Mouse (Mus musculus) embryonic facial prominence, embryonic 12.5 days (tissue): ENCODE data around the gene Ptk7. TPM values are rescaled to one million over a fixed set of nuclear protein-coding genes. Genes with fewer than 3 reads are reported as not detected.
A peak's percentile ranks its signal among the peaks of the same experiment; 100 is the strongest.

Experiments
- ATAC-seq: fragments of 200-750 bp; cut with Nextera tagmentation; 2 replicates; pipeline ENCODE4 v1.8.0; 2017; ENCODE audit not compliant: insufficient number of reproducible peaks, insufficient read depth, low FRiP score, low TSS enrichment
- H3K27ac ChIP-seq: fragments of 300-500 bp; sonication (generic); 2 replicates; pipeline ENCODE4 v1.5.1; 2016; ENCODE audit warnings: mild to moderate bottlenecking
- H3K27me3 ChIP-seq: fragments of 300-500 bp; sonication (generic); 2 replicates; pipeline ENCODE4 v1.6.1; 2016; ENCODE audit warnings: mild to moderate bottlenecking, moderate library complexity
- H3K36me3 ChIP-seq: fragments of 300-500 bp; sonication (generic); 2 replicates; pipeline ENCODE4 v1.6.1; 2016; ENCODE audit warnings: mild to moderate bottlenecking
- H3K4me1 ChIP-seq: fragments of 300-500 bp; sonication (generic); 2 replicates; pipeline ENCODE4 v1.6.1; 2016
- H3K4me2 ChIP-seq: fragments of 300-500 bp; sonication (generic); replicated peaks from 2 replicates; pipeline ENCODE4 v1.6.1; 2016; ENCODE audit warnings: mild to moderate bottlenecking, moderate library complexity
- H3K4me3 ChIP-seq: fragments of 300-500 bp; sonication (generic); 2 replicates; pipeline ENCODE4 v1.5.1; 2016; ENCODE audit warnings: mild to moderate bottlenecking
- H3K9ac ChIP-seq: fragments of 300-500 bp; sonication (generic); 2 replicates; pipeline ENCODE4 v1.6.1; 2016; ENCODE audit warnings: mild to moderate bottlenecking, moderate library complexity
- H3K9me3 ChIP-seq: fragments of 300-500 bp; sonication (generic); 2 replicates; pipeline ENCODE4 v1.6.1; 2016; ENCODE audit warnings: mild to moderate bottlenecking, moderate library complexity
- WGBS: fragments of 180-500 bp; shearing (Covaris S2); methylation state at CpG from one replicate; pipeline ENCODE4 v1.1.7; 2016; 5-methylcytosine and 5-hydroxymethylcytosine counted together
- polyA plus RNA-seq: library from polyadenylated mRNA; unstranded; fragments of >200 nt; fragmentation: Nextera tagmentation; extraction: Ambion mirVana; gene quantifications from 2 replicates; pipeline ENCODE4 v1.2.1, GENCODE M21; 2016

Ptk7 gene
- polyA plus RNA-seq, 1 experiment from 2014 or later: 134 TPM

GRCm38 (mm10) chr17:46651755-46652547 lies 22.6 kb upstream of the Ptk7 start:
- 73% methylated on average over 20 of the region's 20 CpGs for WGBS
- no peaks in the 10 kb centered on the region for H3K9me3 ChIP-seq
- H3K4me2 ChIP-seq: peak overlapping the region; percentile 85
- peak overlapping the region; percentile 78 for H3K4me3 ChIP-seq
- peak overlapping the region; percentile 88 for H3K9ac ChIP-seq
- ATAC-seq: no peak
- H3K27me3 ChIP-seq: no peaks in the 10 kb centered on the region
- peaks cover 29% of the 10 kb centered on the region for H3K4me1 ChIP-seq
- no peak overlapping the region for H3K27ac ChIP-seq
- H3K36me3 ChIP-seq: peaks cover 57% of the 10 kb centered on the region

GRCm38 (mm10) chr17:46651292-46651691 lies 22.0 kb upstream of the Ptk7 start:
- H3K27ac ChIP-seq: peak overlapping the region; percentile 96
- H3K4me3 ChIP-seq: peak overlapping the region; percentile 78
- WGBS: 74% methylated on average over 17 of the region's 17 CpGs
- no peak for ATAC-seq
- peaks cover 33% of the 10 kb centered on the region for H3K4me1 ChIP-seq
- no peaks in the 10 kb centered on the region for H3K9me3 ChIP-seq
- peak overlapping the region; percentile 88 for H3K9ac ChIP-seq
- no peaks in the 10 kb centered on the region for H3K27me3 ChIP-seq
- H3K36me3 ChIP-seq: peaks cover 51% of the 10 kb centered on the region
- H3K4me2 ChIP-seq: peak overlapping the region; percentile 85

- H3K4me3 ChIP-seq: peak within 1 kb of the TSS; percentile 78
- H3K27ac ChIP-seq: peak within 1 kb of the TSS; percentile 96
- H3K4me1 ChIP-seq: peaks cover 33% of the 10 kb centered on the region
- under 1% methylated on average over 57 of the region's 58 CpGs for WGBS
- H3K9me3 ChIP-seq: no peaks in the 10 kb centered on the region
- peak within 1 kb of the TSS; percentile 88 for H3K9ac ChIP-seq
- peak within 1 kb of the TSS; percentile 85 for H3K4me2 ChIP-seq
- H3K36me3 ChIP-seq: peaks cover 42% of the 10 kb centered on the region
- no peaks in the 10 kb centered on the region for H3K27me3 ChIP-seq
- ATAC-seq: peak; percentile 94
These were observed 21.1 kb upstream of the Ptk7 start, which contains the start of gene Cul7 for GRCm38 (mm10) chr17:46650232-46651031. Cul7 (plus strand) TSS chr17:46650337.

GRCm38 (mm10) chr17:46649811-46650210 lies 20.5 kb upstream of the Ptk7 start:
- H3K4me3 ChIP-seq: peak overlapping the region; percentile 78
- peak overlapping the region; percentile 88 for H3K9ac ChIP-seq
- H3K4me2 ChIP-seq: peak overlapping the region; percentile 85
- peak overlapping the region; percentile 96 for H3K27ac ChIP-seq
- 29% methylated on average over 15 of the region's 15 CpGs for WGBS
- H3K4me1 ChIP-seq: peaks cover 37% of the 10 kb centered on the region
- H3K27me3 ChIP-seq: no peaks in the 10 kb centered on the region
- ATAC-seq: no peak
- no peaks in the 10 kb centered on the region for H3K9me3 ChIP-seq
- H3K36me3 ChIP-seq: peaks cover 38% of the 10 kb centered on the region

GRCm38 (mm10) chr17:46648436-46648835 lies 19.1 kb upstream of the Ptk7 start:
- Histone ChIP-seq H3K27ac (no peak overlapping the region), H3K4me2 (no peak overlapping the region), H3K4me3 (no peak overlapping the region), H3K9ac (no peak overlapping the region), H3K9me3 (no peaks in the 10 kb centered on the region), H3K36me3 (peaks cover 26% of the 10 kb centered on the region), H3K27me3 (no peaks in the 10 kb centered on the region), H3K4me1 (peaks cover 45% of the 10 kb centered on the region)
- WGBS: 92% methylated on average over 9 of the region's 9 CpGs
- no peak for ATAC-seq

- H3K4me2 ChIP-seq: no peak overlapping the region
- 87% methylated on average over 7 of the region's 7 CpGs for WGBS
- H3K9ac ChIP-seq: no peak overlapping the region
These were observed 18.0 kb upstream of the Ptk7 start for GRCm38 (mm10) chr17:46647279-46647678.

GRCm38 (mm10) chr17:46646322-46646662 lies 17.0 kb upstream of the Ptk7 start:
- ATAC-seq: no peak
- WGBS: under 1% methylated on average over 19 of the region's 19 CpGs
- Histone ChIP-seq H3K36me3 (peaks cover 22% of the 10 kb centered on the region), H3K4me1 (peaks cover 29% of the 10 kb centered on the region), H3K27me3 (no peaks in the 10 kb centered on the region), H3K4me3 (peak overlapping the region; percentile 78), H3K4me2 (peak overlapping the region; percentile 76), H3K9ac (peak overlapping the region; percentile 74), H3K9me3 (no peaks in the 10 kb centered on the region), H3K27ac (peak overlapping the region; percentile 72)

More at GRCm38 (mm10) chr17:46647279-46647678, 18.0 kb upstream of the Ptk7 start:
- Histone ChIP-seq H3K4me3 (no peak overlapping the region), H3K27me3 (no peaks in the 10 kb centered on the region), H3K36me3 (peaks cover 17% of the 10 kb centered on the region), H3K27ac (no peak overlapping the region), H3K4me1 (peaks cover 39% of the 10 kb centered on the region), H3K9me3 (no peaks in the 10 kb centered on the region)
- ATAC-seq: no peak

- H3K27me3 ChIP-seq: no peaks in the 10 kb centered on the region
- no peaks in the 10 kb centered on the region for H3K9me3 ChIP-seq
- H3K4me3 ChIP-seq: peak within 1 kb of the TSS; percentile 78
- peak; percentile 49 for ATAC-seq
- H3K4me1 ChIP-seq: peaks cover 25% of the 10 kb centered on the region
- peak within 1 kb of the TSS; percentile 83 for H3K4me2 ChIP-seq
- H3K27ac ChIP-seq: peak within 1 kb of the TSS; percentile 72
- under 1% methylated on average over 52 of the region's 53 CpGs for WGBS
- H3K9ac ChIP-seq: peak within 1 kb of the TSS; percentile 74
- peaks cover 28% of the 10 kb centered on the region for H3K36me3 ChIP-seq
These were observed 16.4 kb upstream of the Ptk7 start, which contains the start of the genes Klc4 and Mrpl2 for GRCm38 (mm10) chr17:46645561-46646321. Klc4 (minus strand) TSS chr17:46646022. Mrpl2 (plus strand) TSS chr17:46646229.

GRCm38 (mm10) chr17:46644916-46645475 lies 15.7 kb upstream of the Ptk7 start:
- Histone ChIP-seq H3K9ac (peak overlapping the region; percentile 67), H3K4me1 (peaks cover 25% of the 10 kb centered on the region), H3K4me2 (peak overlapping the region; percentile 83), H3K27me3 (no peaks in the 10 kb centered on the region), H3K4me3 (peak overlapping the region; percentile 78), H3K36me3 (peaks cover 35% of the 10 kb centered on the region), H3K9me3 (no peaks in the 10 kb centered on the region), H3K27ac (0 out of 2 replicates have a peak overlapping the region, but pooled peaks have one; percentile 24)
- ATAC-seq: no peak
- 13% methylated on average over 11 of the region's 11 CpGs for WGBS

GRCm38 (mm10) chr17:46644152-46644805 lies 15.0 kb upstream of the Ptk7 start:
- Histone ChIP-seq H3K4me2 (peak overlapping the region; percentile 83), H3K27me3 (no peaks in the 10 kb centered on the region), H3K27ac (no peak overlapping the region), H3K9me3 (no peaks in the 10 kb centered on the region), H3K9ac (peak overlapping the region; percentile 67; the same call in 1 of the 2 replicates), H3K4me3 (peak overlapping the region; percentile 78; the same call in 1 of the 2 replicates), H3K36me3 (peaks cover 43% of the 10 kb centered on the region), H3K4me1 (peaks cover 18% of the 10 kb centered on the region)
- 86% methylated on average over 12 of the region's 12 CpGs for WGBS
- no peak for ATAC-seq
